Mouse (Mus musculus) olfactory bulb, adult 2 months (tissue): Measurements from ENCODE around the gene Dnal4.

Experiments used
- CTCF ChIP-seq: fragments of 200-500 bp; IDR thresholded peaks from 2 replicates; pipeline ENCODE4 v1.5.1; 2012; ENCODE audit warnings: low read depth, mild to moderate bottlenecking, low read length, moderate library complexity; ENCODE audit not compliant: insufficient read depth
- POLR2A ChIP-seq: fragments of 200-500 bp; IDR thresholded peaks from 2 replicates; pipeline ENCODE4 v1.6.1; 2012; ENCODE audit warnings: mild to moderate bottlenecking, low read depth, low read length, moderate library complexity; ENCODE audit not compliant: insufficient read depth

DNA sequence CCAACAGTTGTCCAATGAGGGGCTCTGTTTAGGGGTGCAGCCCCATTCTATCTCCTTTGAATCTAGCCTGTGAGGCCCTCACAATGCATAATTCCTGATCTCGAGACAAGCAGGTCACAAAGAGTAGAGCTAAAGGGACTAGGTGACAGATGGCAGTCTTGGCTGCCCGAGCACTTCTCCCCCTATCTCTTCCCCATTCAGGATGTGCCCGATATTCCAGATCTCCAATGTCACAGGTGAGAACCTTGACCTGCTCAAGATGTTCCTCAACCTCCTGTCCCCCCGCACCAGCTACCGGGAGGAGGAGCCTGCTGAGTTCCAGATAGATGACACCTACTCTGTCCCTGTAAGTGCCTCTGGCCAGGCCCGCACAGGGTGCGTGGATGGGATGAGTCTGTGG is 62.0 kb downstream of the Dnal4 start:
- TF ChIP-seq POLR2A (no peak), CTCF (no peak)
